Mouse (Mus musculus) kidney, postnatal 36 days (tissue): Measurements from ENCODE around the gene B3gat2.

ENCODE experiments used
- DNase-seq, 2 experiments: peaks; one replicate each; pipeline ENCODE4 v3.0.0; 2021 to 2022; ENCODE audit warnings: mixed read lengths in 2 of 2

B3gat2 gene

DNA sequence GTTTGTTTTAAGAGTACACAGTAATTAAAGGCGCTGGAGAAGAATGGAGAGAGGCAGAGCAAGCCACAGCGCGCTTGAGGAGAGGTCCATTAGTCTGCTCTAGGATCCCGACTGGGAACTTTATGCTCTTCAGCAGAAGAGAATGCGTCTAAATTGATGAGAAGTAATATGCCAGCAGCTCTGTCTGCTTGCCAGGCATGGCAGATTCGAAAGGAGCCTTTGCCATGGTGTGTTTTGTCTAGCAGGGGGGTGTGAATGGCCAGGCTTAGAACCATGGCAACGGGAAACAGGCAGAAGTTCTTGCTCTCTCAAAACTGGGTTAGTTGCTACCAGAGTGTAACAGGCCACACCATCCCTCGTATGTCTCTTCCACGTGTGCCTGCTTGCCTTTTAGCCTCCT is 73.3 kb downstream of the B3gat2 start:
- DNase-seq: no peak

DNA sequence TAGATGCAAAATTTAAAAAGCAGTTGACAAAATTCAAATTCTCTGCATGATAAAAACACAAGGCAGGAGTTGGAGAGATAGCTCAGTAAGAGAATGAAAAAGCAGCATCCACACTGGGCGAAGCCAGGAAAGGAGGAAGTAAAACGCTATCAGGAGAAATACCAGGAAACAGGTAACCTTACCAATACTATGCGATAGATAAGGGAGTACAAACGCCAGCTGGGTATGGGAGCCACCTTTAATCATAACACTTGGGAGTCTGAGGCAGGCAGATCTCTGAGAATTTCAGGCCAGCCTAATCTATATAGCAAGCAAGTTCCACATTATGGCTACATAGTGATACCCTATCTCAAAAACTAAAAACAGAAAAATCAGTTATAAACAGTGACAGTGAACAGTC is 75.1 kb downstream of the B3gat2 start:
- no peak for DNase-seq

DNA sequence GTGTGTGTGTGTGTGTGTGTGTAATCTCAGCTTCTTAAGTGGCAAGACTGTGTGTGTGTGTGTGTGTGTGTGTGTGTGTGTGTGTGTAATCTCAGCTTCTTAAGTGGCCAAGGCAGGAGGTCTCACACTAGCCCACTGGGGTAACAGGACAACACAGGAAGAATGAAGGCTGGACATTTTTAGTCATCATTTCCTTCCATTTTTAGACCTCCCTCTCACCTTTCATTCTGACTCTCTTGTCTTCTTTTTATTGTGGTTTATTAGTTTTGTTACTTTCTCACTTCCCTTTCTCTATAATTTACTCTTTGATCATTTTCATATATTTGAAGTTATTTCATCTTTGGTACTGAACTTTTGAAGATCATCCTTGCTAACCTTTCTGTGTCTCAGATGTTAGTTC is 79.4 kb downstream of the B3gat2 start:
- no peak for DNase-seq

DNA sequence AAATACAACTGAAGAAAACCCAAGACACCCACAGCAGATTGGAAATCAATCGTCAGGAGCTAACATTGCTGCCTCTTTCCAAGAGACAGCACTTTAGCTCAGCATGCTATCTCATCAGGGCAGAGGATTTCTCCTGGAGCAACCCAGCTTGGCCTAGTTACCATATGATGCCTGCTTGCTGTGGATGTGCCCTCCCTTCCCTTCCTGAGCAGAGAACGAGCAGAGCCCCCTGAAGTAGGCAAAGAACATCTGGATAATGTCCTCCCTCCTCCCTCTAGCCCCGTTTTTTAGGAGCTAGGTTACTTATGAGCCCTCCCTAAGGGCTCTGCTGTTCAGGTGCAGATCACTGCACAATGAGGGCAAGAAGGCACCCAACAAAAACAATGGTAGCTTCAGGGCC is 81.1 kb downstream of the B3gat2 start:
- DNase-seq: no peak

DNA sequence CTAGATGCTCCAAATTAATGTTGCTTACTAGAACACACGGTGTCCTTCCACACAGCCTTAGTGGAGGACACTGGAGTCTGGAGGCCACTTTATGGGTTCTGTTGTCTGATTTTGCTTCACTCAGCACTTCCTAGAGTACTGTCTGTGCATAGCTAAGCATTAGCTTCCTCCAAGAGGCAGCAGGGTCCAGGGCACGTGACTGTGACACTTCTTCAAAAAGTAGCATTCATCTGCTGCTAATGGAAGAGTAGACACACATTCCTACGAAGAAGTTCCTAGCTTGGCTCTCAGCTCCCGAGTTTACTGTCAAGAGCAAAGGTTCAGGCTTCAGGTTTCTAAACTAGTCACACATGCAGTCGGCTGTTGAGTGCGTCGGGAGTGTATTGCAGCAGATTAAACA is 82.2 kb downstream of the B3gat2 start:
- peak; percentile 36 to 45 for DNase-seq

DNA sequence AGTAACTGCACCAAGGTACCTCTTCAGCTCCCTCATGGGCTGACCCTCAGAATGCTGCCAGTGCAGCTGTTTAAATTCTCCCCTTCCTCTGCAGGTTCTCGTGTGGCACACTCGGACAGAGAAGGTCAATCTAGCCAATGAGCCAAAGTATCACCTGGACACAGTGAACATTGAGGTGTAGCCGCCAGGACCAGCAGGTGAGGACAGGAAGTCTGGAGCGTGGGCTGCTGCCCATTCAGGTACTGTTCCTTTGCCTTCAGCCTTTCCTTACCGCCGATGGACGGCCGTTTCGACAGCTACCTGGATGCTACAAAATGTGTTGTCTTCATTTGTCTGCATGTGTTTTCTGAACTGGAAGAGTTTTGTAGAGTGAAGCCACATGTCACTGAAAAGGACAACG is 83.5 kb downstream of the B3gat2 start:
- no peak for DNase-seq

DNA sequence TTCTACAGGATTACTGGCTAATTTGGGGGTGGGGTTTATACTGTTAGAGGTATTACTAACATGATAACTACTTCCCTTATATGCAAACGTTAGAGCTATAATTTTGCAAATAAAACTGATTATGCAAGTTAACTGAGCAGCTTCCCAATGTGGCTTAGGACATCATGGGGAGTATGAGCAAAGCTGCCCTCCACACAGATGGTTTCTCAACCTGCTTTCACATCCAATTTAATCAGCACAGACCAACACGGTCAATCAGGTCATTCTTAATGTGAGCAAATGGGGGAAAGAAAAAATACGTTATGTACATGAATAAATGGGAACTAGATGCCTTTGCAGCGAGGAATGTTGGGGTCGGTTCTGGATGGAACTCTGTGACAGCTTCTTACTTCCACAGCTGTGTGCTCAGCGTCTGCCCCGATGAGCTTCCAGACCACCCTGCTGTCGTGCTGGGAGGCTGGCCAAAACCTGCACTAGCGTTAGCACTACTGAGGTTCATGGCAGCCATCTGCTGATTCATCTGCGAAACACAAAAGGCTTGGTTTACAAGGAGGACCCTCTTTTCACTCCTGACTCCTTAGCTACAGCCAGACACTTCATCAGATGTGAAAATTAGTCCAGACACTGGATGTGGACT is 84.6 kb downstream of the B3gat2 start:
- no peak for DNase-seq

DNA sequence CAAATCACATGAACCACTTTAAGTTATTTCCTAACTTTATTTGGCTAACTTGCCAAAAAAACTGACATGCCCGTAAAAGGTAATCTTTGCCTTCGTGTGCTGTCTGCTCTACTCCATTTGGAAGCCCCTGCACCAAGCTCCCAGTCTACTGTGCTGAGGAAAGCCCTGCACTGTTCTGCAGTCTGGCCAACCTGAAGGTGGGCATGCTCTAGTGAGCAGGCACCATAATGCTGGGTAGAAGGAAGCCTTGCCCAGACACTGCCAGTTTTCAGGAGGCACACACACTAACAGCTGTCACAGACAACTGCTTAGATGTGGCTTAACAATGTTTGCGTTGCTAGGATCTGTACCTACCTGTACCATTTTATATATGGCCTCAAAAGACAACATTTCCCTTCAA is 94.1 kb downstream of the B3gat2 start:
- no peak for DNase-seq

DNA sequence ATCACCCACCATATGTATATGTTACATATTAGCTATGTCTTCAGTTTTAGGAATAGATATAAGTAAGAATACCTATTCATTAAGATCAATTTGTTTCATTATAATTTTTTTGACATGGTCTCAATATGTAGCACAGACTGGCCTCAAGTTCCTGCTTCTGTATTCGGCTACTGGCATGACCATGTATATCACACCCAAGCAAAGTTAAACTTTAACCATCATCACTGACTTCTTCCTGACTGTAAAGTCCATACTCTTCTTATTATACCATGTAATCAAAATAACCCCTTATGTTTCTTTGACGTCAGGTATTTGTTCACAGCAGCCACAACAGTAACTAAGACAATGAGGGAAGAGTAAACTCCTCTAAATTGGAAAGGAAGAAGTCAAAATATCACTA is 99.4 kb downstream of the B3gat2 start:
- DNase-seq: no peak

DNA sequence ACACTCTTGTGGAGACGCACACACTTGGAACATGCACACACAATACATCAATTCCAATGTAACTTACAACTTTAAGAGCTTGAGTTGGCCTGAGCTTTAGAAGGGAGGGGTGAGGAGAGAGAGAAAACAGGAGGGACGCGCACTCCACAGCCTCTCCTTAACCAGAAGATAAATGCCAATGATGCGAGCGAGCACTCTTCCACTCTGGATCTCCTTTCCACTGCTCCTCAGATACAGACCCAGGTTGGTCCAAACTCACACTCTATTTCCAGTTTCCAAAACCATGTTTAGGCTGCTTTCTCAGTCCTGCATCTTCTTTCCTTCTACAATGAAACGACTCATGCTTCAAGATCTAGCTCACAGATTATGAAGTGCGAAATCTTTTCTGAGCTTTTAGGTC is 104.0 kb downstream of the B3gat2 start:
- no peak for DNase-seq

DNA sequence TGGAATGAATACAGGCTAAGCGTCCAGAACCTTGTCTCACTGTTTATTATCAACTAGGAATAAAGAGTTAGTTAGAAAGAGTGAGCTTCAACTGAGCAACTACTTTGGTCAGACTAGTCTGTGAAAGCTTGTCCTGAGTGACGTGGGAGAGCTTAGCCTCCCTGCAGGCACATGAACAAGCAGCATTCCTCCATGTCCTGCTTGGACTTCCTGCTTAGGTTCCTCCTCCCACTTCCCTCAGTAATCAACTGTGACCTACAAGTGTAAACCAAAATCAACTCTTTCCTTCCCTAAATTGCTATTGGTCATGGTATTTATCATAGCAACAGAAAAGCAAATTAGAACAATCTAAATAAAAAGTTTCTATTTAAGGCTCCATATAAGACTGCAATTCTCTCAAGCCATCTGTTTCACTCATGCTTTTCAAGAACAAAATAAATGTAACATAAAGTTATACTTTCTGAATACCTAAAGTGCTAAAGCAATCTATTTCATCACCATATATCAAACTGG is 105.9 kb downstream of the B3gat2 start:
- no peak for DNase-seq

DNA sequence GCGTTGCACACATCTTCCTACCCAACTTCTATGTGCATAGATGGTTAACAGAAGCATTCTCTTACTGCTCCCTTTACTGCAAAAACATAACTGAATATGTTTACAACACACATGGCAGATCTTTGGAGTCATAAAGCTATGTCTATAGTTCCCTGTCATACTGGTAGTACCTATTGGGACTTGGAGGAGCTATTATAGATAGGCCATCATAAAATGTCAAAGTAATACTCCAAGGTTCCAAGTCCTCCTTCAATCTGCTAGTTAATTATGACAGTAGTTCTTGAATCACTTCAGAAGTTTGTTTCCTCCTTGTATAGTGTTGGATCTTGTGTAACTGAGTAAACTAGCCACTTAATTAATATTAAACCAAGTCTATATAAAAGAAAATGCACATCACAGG is 110.6 kb downstream of the B3gat2 start:
- no peak for DNase-seq

DNA sequence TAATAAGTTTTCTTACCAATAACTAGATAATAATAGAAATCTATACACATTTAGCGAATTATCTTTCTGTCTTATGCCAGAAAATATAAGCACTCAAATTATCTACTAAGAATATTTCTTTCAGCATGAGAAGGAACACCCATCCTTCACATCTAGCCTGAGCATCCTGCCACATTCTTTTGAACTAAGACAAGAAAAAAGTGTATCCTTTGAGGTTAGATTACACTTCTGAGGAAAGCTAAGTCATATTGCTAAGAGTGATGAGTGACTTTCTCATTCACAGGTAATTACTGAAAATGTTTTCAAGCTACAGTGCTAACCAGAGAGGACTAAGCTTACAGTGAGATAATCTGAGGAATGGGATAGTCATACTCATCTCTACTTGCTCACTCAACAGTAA is 121.1 kb downstream of the B3gat2 start:
- no peak for DNase-seq

DNA sequence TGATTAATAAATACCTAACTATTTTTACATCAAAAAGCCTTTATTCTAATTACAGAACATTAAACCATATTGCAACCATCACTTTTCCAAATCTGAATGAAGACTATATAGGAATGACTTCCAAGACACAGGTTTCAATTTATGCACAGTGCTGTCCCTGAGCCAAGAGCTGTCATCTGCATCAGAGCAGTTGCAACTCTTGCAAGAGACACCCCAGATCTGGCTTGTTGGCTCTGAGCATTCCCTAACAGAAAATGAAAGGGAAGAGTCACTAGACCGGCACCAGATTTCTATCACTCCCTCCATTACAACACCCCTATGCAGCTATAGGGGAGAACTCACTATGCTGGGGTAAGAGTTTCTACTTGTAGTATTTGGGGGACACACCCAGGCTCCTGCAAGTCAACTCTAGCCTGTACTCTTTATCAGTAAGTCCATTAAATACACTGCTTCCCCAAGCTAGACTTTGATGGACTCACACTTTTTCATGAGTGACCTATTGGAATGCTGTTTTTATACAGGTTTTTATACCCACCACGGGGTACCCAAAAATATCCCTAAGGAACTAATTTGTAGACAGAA is 122.6 kb downstream of the B3gat2 start:
- no peak for DNase-seq

DNA sequence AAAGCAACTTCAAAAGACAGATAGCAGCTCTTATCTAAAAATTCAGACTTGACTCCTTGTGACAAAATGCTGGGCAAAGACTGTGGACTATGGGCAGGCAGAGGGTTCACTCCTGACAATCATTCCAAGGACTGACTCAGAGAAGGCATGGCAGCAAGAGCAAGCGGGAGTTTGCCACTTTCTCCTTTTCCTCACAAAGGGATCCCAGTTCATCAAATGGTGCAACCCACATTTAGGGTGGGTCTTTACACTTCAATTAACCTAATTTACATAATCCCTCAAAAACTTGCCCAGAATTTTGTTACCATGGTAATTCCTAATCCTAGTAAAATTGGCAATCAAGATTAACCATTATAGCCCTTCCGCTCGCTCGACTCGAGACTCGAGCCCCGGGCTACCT is 123.4 kb downstream of the B3gat2 start:
- no peak for DNase-seq

DNA sequence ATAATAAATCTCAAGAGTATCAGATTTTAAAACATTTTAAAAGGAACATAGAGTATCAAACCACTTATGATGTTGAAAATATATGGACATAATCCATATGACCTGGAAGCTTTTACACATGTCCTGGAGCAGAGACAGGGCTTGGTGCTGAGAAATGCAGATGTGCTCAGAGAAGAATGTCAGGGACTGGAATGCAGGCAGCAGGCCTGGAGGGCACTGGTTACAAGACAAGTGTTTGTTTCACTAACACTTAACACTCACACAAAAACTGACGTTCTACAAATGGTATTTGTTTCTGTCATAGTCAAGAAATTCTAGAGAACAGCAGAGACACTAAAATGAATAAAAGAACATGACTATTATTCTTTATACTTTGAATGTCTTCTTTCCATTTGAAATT is 130.5 kb downstream of the B3gat2 start:
- no peak for DNase-seq
